Mouse (Mus musculus) hindbrain, embryonic 14.5 days (tissue): ENCODE results near the gene Dgkb. TPM values are rescaled to one million over a fixed set of nuclear protein-coding genes. Genes with fewer than 3 reads are reported as not detected.

Source experiments
- ATAC-seq: fragments of 200-750 bp; cut with Nextera tagmentation; 2 replicates; pipeline ENCODE4 v1.8.0; 2017; ENCODE audit warnings: moderate number of reproducible peaks, mild to moderate bottlenecking, moderate TSS enrichment, moderate library complexity; ENCODE audit not compliant: low FRiP score
- DNase-seq: peaks from one replicate; pipeline ENCODE4 v3.0.0-alpha.2; 2015; ENCODE audit warnings: low spot score
- H3K27ac ChIP-seq: fragments of 300-500 bp; sonication (generic); 2 replicates; pipeline ENCODE4 v1.5.1; 2014; ENCODE audit warnings: mild to moderate bottlenecking, moderate library complexity
- H3K27me3 ChIP-seq: fragments of 300-500 bp; sonication (generic); 2 replicates; pipeline ENCODE4 v1.6.1; 2014; ENCODE audit warnings: mild to moderate bottlenecking, low read length, mixed read lengths; ENCODE audit not compliant: control insufficient read depth, insufficient read depth
- H3K36me3 ChIP-seq: fragments of 300-500 bp; sonication (generic); replicated peaks from 2 replicates; pipeline ENCODE4 v1.6.1; 2014; ENCODE audit not compliant: control insufficient read depth, insufficient read depth
- H3K4me1 ChIP-seq: fragments of 300-500 bp; sonication (generic); replicated peaks from 2 replicates; pipeline ENCODE4 v1.6.1; 2014; ENCODE audit warnings: antibody characterized with exemption, low read length, mixed read lengths; ENCODE audit not compliant: control insufficient read depth, insufficient read depth
- H3K4me2 ChIP-seq: fragments of 300-500 bp; sonication (generic); replicated peaks from 2 replicates; pipeline ENCODE4 v1.6.1; 2014; ENCODE audit warnings: mild to moderate bottlenecking, moderate library complexity
- H3K4me3 ChIP-seq: fragments of 300-500 bp; sonication (generic); replicated peaks from 2 replicates; pipeline ENCODE4 v1.5.1; 2014; ENCODE audit warnings: mild to moderate bottlenecking, low read length
- H3K9ac ChIP-seq: fragments of 300-500 bp; sonication (generic); 2 replicates; pipeline ENCODE4 v1.6.1; 2014
- H3K9me3 ChIP-seq: fragments of 300-500 bp; sonication (generic); 2 replicates; pipeline ENCODE4 v1.6.1; 2016; ENCODE audit warnings: low read length; ENCODE audit not compliant: control insufficient read depth
- WGBS: fragments of 180-500 bp; shearing (Covaris S2); extraction: QIAGEN DNeasy Blood & Tissue Kit; methylation state at CpG from one replicate; pipeline ENCODE4 v1.1.7; 2014; 5-methylcytosine and 5-hydroxymethylcytosine counted together
- polyA plus RNA-seq: library from polyadenylated mRNA; unstranded; fragments of >200 nt; fragmentation: Nextera tagmentation; extraction: Ambion mirVana; gene quantifications from 2 replicates; pipeline ENCODE4 v1.2.1, GENCODE M21; 2014

Dgkb gene
- polyA plus RNA-seq, 1 experiment from 2014 or later, result 7.5 TPM

GRCm38 (mm10) chr12:38125297-38125696 lies 307.8 kb downstream of the Dgkb start:
- DNase-seq, result no peak
- Histone ChIP-seq H3K4me2 (no peak overlapping the region), H3K4me3 (no peak overlapping the region), H3K9ac (no peak overlapping the region), H3K27ac (no peak overlapping the region), H3K36me3 (no peaks in the 10 kb centered on the region), H3K9me3 (no peaks in the 10 kb centered on the region), H3K27me3 (no peaks in the 10 kb centered on the region), H3K4me1 (no peaks in the 10 kb centered on the region)
- WGBS, result 77% methylated on average over 4 of the region's 4 CpGs
- no peak for ATAC-seq

GRCm38 (mm10) chr12:38130209-38130915 lies 312.8 kb downstream of the Dgkb start:
- peak; percentile 81 for DNase-seq
- Histone ChIP-seq H3K27me3 (no peaks in the 10 kb centered on the region), H3K4me1 (no peaks in the 10 kb centered on the region), H3K36me3 (no peaks in the 10 kb centered on the region), H3K4me3 (no peak overlapping the region), H3K9ac (no peak overlapping the region), H3K9me3 (no peaks in the 10 kb centered on the region), H3K4me2 (no peak overlapping the region), H3K27ac (no peak overlapping the region)
- WGBS, result 70% methylated on average over 9 of the region's 9 CpGs
- no peak for ATAC-seq

GRCm38 (mm10) chr12:38136379-38136778 lies 318.9 kb downstream of the Dgkb start:
- WGBS, result 69% methylated on average over 5 of the region's 5 CpGs
- H3K36me3 ChIP-seq, result no peaks in the 10 kb centered on the region
- H3K9me3 ChIP-seq, result no peaks in the 10 kb centered on the region
- ATAC-seq (no peak), DNase-seq (no peak)
- no peaks in the 10 kb centered on the region for H3K27me3 ChIP-seq
- H3K27ac ChIP-seq, result no peak overlapping the region
- no peaks in the 10 kb centered on the region for H3K4me1 ChIP-seq
- H3K4me3 ChIP-seq, result no peak overlapping the region
- no peak overlapping the region for H3K4me2 ChIP-seq
- no peak overlapping the region for H3K9ac ChIP-seq

- Histone ChIP-seq H3K27ac (no peak overlapping the region), H3K9me3 (no peaks in the 10 kb centered on the region), H3K36me3 (no peaks in the 10 kb centered on the region), H3K9ac (no peak overlapping the region), H3K4me1 (no peaks in the 10 kb centered on the region), H3K4me2 (no peak overlapping the region), H3K4me3 (no peak overlapping the region), H3K27me3 (no peaks in the 10 kb centered on the region)
- ATAC-seq, result no peak
- DNase-seq, result peak; percentile 66
Observed at GRCm38 (mm10) chr12:38140039-38140438, 322.5 kb downstream of the Dgkb start.

- no peak overlapping the region for H3K4me3 ChIP-seq
- H3K36me3 ChIP-seq, result no peaks in the 10 kb centered on the region
- no peaks in the 10 kb centered on the region for H3K27me3 ChIP-seq
- H3K9me3 ChIP-seq, result no peaks in the 10 kb centered on the region
- H3K4me2 ChIP-seq, result no peak overlapping the region
- 97% methylated on average over 1 of the region's 1 CpGs for WGBS
- no peaks in the 10 kb centered on the region for H3K4me1 ChIP-seq
- no peak overlapping the region for H3K9ac ChIP-seq
- no peak for DNase-seq
- H3K27ac ChIP-seq, result no peak overlapping the region
- no peak for ATAC-seq
Observed at GRCm38 (mm10) chr12:38232665-38233064, 415.1 kb downstream of the Dgkb start.

GRCm38 (mm10) chr12:38268856-38269255 lies 451.3 kb downstream of the Dgkb start:
- Histone ChIP-seq H3K9me3 (no peaks in the 10 kb centered on the region), H3K4me2 (no peak overlapping the region), H3K36me3 (no peaks in the 10 kb centered on the region), H3K27me3 (no peaks in the 10 kb centered on the region), H3K4me1 (no peaks in the 10 kb centered on the region), H3K9ac (no peak overlapping the region), H3K4me3 (no peak overlapping the region), H3K27ac (no peak overlapping the region)
- DNase-seq (no peak), ATAC-seq (no peak)

- WGBS, result 87% methylated on average over 1 of the region's 1 CpGs
- ATAC-seq, result no peak; the same call in 1 of the 2 replicates
- H3K4me3 ChIP-seq, result no peak overlapping the region
- H3K9ac ChIP-seq, result no peak overlapping the region
- no peaks in the 10 kb centered on the region for H3K4me1 ChIP-seq
- no peaks in the 10 kb centered on the region for H3K36me3 ChIP-seq
- DNase-seq, result peak; percentile 58
- no peaks in the 10 kb centered on the region for H3K9me3 ChIP-seq
- no peak overlapping the region for H3K27ac ChIP-seq
- no peak overlapping the region for H3K4me2 ChIP-seq
- H3K27me3 ChIP-seq, result no peaks in the 10 kb centered on the region
Observed at GRCm38 (mm10) chr12:38301497-38301896, 484.0 kb downstream of the Dgkb start.

GRCm38 (mm10) chr12:38303841-38304240 lies 486.3 kb downstream of the Dgkb start:
- ATAC-seq (peak; percentile 68; the same call in 1 of the 2 replicates), DNase-seq (peak; percentile 54)
- WGBS, result 10% methylated on average over 3 of the region's 3 CpGs

GRCm38 (mm10) chr12:38304245-38304644 lies 486.7 kb downstream of the Dgkb start:
- Histone ChIP-seq H3K9me3 (no peaks in the 10 kb centered on the region), H3K27ac (no peak overlapping the region), H3K4me3 (no peak overlapping the region), H3K9ac (no peak overlapping the region), H3K27me3 (no peaks in the 10 kb centered on the region), H3K36me3 (no peaks in the 10 kb centered on the region), H3K4me1 (no peaks in the 10 kb centered on the region), H3K4me2 (no peak overlapping the region)
- no peak for DNase-seq
- no peak for ATAC-seq
- 70% methylated on average over 3 of the region's 3 CpGs for WGBS

More at GRCm38 (mm10) chr12:38303841-38304240, 486.3 kb downstream of the Dgkb start:
- Histone ChIP-seq H3K4me3 (no peak overlapping the region), H3K27me3 (no peaks in the 10 kb centered on the region), H3K27ac (no peak overlapping the region), H3K4me1 (no peaks in the 10 kb centered on the region), H3K9me3 (no peaks in the 10 kb centered on the region), H3K4me2 (no peak overlapping the region), H3K9ac (no peak overlapping the region), H3K36me3 (no peaks in the 10 kb centered on the region)

- no peaks in the 10 kb centered on the region for H3K36me3 ChIP-seq
- H3K27me3 ChIP-seq, result no peaks in the 10 kb centered on the region
- no peak overlapping the region for H3K9ac ChIP-seq
- no peak overlapping the region for H3K4me2 ChIP-seq
- H3K4me1 ChIP-seq, result no peaks in the 10 kb centered on the region
- H3K9me3 ChIP-seq, result no peaks in the 10 kb centered on the region
- no peak for DNase-seq
- no peak overlapping the region for H3K4me3 ChIP-seq
- no peak for ATAC-seq
- no peak overlapping the region for H3K27ac ChIP-seq
Observed at GRCm38 (mm10) chr12:38309885-38310284, 492.4 kb downstream of the Dgkb start.
